Mouse (Mus musculus): ENCODE results near the gene Tnfrsf13c.

Gene Tnfrsf13c

GRCm38 (mm10) chr15:82207105-82207459, 17.1 kb downstream of the Tnfrsf13c start:
- no peak for DNase-seq

- DNase-seq, result peak; percentile 28 to 49
These were observed 17.6 kb downstream of the Tnfrsf13c start for GRCm38 (mm10) chr15:82206365-82207104.

- DNase-seq, result no peak
These were observed 19.3 kb downstream of the Tnfrsf13c start for GRCm38 (mm10) chr15:82204680-82205371.

GRCm38 (mm10) chr15:82203611-82204351, 20.4 kb downstream of the Tnfrsf13c start:
- no peak for DNase-seq

GRCm38 (mm10) chr15:82203090-82203489, 21.1 kb downstream of the Tnfrsf13c start:
- no peak for DNase-seq

DNA sequence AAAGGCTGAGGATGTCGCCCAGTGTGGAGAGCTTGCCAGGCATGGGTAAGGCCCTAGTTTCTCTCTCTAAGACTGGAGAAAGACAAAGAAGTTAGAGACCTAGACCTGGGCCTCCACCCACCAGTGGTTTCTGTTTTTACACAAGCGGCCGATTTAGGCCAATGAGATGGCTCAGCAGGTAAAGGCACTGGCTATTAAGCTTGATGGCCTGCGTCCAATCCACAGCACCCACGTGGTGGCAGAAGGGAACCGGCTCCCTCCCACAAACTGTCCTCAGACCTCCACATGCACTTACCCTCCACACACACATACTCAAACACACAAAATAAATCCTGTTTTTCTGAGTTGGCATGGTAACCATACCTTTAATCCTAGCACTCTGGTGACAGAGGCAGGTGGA, 22.1 kb downstream of the Tnfrsf13c start:
- DNase-seq, result no peak

DNA sequence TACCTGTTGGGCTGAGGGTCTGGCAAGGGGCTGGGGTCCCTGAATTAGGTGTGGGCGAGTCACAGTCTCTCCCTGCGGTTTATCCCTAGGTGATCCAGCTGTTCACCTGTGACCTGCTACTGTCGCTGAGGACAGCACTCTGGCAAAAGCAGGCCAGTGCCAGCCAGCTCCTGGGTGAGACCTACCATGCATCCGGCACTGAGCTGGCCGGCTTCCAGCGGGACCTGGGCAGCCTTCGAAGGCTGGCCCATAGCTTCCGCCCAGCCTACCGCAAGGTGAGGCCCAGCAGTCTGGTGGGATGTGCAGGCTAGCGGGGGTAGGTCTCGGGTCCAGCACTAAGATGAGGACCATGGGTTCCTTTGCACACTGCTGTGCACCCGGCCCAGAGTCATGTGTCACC, 24.6 kb downstream of the Tnfrsf13c start:
- DNase-seq, result no peak

DNA sequence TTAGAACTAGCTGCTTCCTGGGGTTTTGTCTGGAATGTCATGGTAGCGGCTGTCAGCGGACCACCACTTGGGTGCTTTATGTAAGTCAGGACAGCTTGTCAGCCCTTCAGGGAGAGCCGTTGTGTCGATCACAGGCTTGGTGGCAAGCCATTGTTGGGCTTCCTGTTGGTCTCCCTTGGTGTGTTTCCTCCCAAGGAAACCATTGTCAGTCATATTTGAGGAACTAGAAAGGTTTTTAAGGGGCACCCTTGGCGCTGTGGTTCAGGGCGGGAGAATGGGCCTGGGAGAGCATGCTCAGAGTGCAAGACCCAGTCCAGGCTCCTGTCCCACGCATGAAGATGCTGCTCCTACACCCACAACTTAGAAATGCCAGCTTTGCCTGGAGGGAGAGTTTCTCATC, 25.8 kb downstream of the Tnfrsf13c start:
- no peak for DNase-seq

GRCm38 (mm10) chr15:82197937-82198336, 26.2 kb downstream of the Tnfrsf13c start:
- DNase-seq, result no peak

- no peak for DNase-seq
These were observed 26.9 kb downstream of the Tnfrsf13c start for GRCm38 (mm10) chr15:82197246-82197750.

GRCm38 (mm10) chr15:82196300-82196699, 27.9 kb downstream of the Tnfrsf13c start:
- DNase-seq, result no peak

DNA sequence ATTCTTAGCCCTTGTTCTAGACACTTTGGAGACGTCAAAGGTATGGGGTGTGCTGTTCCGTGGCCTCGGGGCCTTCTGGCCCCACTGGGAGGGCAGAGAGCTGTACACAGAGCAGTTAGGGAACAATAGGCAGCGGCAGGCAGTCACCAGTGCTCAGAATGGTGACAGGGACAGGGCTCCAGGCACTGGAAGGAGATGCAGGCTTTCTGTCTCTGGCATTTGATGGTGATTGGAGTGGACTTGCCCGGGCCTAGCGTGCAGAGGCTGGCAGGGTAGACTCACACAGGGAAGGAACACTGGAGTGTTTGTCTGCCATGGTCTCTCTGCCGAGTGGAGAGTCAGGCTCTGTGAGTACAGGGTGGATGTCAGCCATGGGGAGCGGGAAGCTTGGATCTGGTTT, 31.6 kb downstream of the Tnfrsf13c start:
- DNase-seq, result no peak

DNA sequence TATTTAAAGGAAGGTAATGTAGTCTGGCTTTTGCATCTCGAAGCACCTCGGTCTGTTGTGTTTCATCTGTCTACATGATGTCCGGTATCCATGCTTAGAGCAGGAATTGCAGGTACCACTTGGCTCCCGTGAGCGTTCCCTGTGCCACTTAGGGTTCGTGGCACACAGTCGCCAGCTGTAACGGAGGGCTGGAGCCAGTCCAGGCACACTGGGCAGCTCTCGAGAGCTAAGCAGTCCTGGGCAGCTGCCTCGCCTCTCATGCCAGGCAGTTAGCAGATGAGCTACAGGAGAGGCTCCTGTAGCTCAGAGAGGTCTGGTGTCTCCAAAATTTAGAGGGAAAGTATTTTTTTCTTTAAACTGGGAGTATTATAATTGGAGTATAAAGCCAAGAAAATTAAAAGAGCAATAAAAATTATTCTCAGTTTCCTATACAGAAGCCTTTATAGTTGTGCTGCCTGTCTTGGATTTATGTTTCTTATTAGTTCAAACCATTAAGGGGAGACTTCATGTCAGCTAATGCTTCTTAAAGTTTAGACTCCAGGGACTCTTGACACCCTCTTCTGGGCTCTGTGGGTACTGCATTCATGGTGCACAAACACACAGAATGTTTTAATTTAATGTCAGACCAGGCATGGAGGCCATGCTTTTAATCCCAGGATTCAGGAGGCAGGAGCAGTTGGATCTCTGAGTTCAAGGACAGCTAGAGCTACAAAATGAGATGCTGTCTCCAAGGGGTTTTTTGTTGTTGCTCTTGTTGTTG, 35.5 kb downstream of the Tnfrsf13c start:
- no peak for DNase-seq

- no peak for DNase-seq
These were observed 36.2 kb downstream of the Tnfrsf13c start for GRCm38 (mm10) chr15:82187924-82188323.

GRCm38 (mm10) chr15:82187401-82187800, 36.8 kb downstream of the Tnfrsf13c start:
- DNase-seq, result no peak

- no peak for DNase-seq
These were observed 37.2 kb downstream of the Tnfrsf13c start for GRCm38 (mm10) chr15:82186931-82187330.

DNA sequence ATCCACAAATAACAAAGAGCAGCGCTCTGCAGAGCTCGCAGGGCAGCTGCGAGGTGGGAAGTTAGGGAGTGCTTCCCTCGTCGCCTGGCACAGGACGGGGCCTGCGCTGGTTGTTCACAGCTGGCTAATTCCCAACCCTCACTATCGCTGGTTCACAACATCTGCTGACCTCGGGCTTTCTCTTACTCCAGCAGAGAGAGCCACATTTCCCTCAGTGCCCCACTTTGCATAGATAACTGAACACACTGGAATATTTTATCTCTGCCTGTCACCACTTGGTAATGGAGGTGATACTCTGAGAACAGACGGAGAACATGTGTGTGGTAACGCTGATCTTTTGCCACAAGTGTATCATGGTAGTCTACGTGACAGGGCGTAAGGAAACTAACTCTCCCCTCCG, 38.0 kb downstream of the Tnfrsf13c start:
- no peak for DNase-seq

DNA sequence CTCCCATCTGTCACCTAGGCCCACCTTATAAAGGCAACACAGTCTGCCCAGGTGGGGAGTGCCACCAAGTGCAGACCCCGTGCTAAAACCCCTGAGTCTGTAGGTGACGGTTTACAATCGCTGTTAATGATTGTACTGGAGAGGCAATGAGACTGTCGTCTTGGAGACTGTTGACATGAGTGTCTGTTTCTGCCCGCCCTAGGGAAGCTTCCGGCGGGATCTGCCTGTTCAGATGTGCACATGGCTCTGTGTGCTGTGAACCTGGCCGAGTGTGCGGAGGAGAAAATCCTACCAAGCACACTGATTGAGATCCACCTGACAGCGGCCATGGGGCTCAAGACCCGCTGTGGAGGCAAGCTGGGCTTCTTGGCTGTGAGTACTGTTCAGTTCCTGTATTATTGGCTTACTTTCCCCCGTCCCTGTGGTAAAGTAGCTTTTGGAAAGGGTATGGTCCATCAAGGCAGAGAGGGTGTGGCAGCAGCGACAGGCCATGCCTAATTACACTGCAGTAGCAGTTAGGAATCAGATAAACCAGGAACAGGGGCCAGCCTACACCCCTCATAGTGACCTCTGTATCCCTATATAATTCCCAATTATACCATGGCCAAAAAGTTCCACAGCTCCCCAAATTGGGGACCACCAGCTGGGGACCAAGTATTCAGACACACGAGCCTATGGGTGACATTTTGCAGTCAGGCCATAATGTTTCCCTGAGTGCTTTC, 38.9 kb downstream of the Tnfrsf13c start:
- no peak for DNase-seq

GRCm38 (mm10) chr15:82184656-82185055, 39.5 kb downstream of the Tnfrsf13c start:
- peak in 1 of 2 experiments; percentile 42 for DNase-seq

- DNase-seq, result no peak
These were observed 40.0 kb downstream of the Tnfrsf13c start for GRCm38 (mm10) chr15:82184183-82184582.

DNA sequence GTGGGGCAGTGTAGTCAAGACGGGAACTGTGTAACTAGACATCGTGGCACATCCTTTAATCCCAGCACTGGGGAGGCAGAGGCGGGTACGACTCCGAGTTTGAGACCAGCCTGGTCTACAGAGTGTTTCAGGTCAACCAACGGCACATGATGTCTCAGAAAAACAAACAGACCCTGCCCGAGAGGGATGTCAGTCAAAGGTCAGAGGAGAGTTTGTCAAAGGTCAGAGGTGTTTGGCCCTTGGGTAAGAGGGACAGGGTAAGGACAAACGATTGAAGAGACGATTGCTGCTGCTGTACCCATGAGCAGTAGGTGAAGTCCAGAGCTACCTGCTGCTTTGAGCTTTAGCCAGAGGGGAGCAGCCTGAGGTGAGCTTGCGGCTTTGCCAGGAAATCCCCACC, 40.6 kb downstream of the Tnfrsf13c start:
- DNase-seq, result no peak

- no peak for DNase-seq
These were observed 41.9 kb downstream of the Tnfrsf13c start for GRCm38 (mm10) chr15:82182311-82182710.
